Mouse (Mus musculus) ES-E14 (cell line): ENCODE results near the gene Ncs1.

Experiments
- CHD2 ChIP-seq: IDR thresholded peaks from 2 replicates; pipeline ENCODE4 v1.6.1; 2014; ENCODE audit warnings: mild to moderate bottlenecking, low read depth, low read length, inconsistent platforms
- HCFC1 ChIP-seq: IDR thresholded peaks from 2 replicates; pipeline ENCODE4 v1.6.1; 2012; ENCODE audit warnings: low read length, inconsistent platforms, borderline replicate concordance; ENCODE audit not compliant: insufficient read depth
- MAFK ChIP-seq: IDR thresholded peaks from 2 replicates; pipeline ENCODE4 v1.6.1; 2014; ENCODE audit warnings: mild to moderate bottlenecking, low read depth, low read length, inconsistent platforms; ENCODE audit not compliant: insufficient read depth
- ZC3H11A ChIP-seq: IDR thresholded peaks from 2 replicates; pipeline ENCODE4 v1.6.1; 2012; ENCODE audit warnings: low read depth, mild to moderate bottlenecking, inconsistent platforms, low read length, borderline replicate concordance
- ZNF384 ChIP-seq: IDR thresholded peaks from 2 replicates; pipeline ENCODE4 v1.6.1; 2012; ENCODE audit warnings: low read depth, low read length, inconsistent platforms

DNA sequence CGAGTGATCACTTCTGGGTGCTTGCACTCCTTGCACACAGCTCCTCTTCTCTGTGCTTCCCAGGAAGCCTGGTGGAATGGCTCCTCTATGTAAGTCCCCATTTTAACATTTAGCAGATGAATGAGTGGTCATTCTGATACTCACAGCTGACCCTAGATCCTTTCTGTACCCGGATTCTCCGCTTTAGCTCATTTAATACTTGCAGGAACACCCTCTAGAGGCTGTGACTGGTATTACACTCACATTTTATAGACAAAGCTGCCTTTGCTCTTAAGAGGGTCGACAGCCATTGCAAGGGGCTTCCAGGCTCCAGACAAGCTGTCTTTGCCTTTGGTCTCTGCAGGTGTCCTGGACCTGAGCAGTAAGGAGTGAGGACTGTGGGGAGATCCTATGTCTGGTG is 53.6 kb downstream of the Ncs1 start:
- no peak for TF ChIP-seq ZC3H11A
- no peak for TF ChIP-seq MAFK
- no peak for TF ChIP-seq HCFC1
- no peak for TF ChIP-seq CHD2
- TF ChIP-seq ZNF384, result no peak
